Mouse (Mus musculus) cerebellum, adult 11 months (tissue): Measurements from ENCODE around the gene Dhrs3.

Source experiments
- DNase-seq: peaks from one replicate; pipeline ENCODE4 v3.0.0; 2022

Gene Dhrs3

GRCm38 (mm10) chr4:144892133-144892936 is at the start of gene Dhrs3:
TSS of gene Dhrs3 (plus strand) at chr4:144892827.
- DNase-seq: peak; percentile 26

DNA sequence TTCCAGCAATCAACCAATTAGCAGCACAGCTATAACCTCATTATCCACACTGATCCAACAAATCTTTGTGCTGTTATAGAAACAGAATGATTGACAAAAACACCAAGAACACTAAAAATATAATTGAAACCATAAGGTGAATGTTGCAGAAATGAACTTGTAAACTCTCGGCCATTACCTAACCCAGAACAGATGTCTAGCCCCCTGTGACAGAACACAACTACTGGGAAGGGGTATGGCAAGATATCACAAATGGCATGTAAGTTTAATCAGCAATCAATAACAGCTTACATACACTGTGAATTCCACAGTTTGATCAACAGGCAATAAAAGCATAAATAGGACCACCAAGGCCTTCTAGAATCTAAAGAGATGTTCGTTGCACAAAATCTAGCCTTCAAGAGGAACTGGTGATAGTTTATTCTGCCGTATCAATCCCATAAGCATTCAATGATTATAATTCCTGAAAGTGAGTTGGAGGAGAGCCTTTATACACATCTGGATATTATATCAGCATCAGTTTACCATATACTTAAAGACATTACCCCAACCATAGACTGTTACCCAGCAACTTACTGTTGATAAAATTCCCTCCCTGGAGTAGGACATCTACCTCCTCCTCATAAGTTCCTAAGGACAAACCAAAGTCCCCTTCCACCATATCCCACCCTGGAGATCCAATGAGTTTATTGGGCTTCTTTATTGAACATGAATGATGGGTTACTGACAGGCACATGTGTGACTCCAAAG is 30.7 kb upstream of the Dhrs3 start:
- DNase-seq: no peak

DNA sequence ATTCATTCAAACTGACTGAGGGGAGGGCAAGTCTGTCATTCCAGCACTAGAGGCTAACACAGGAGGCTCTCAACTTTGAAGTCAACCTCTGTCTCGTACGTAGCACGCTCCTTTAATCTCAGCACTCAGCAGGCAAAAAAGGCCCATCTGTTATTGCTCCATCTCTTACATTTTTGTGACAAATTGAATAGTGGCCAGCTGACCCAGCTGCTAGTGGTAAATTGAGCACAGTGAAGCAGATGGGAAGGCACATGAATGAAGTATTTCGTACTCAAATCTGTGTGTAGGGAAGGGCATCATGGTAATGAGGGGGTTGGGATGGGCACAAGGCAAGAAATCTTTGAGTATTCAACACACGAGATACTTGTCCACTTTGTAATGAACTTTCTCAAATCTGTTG is 24.7 kb upstream of the Dhrs3 start:
- DNase-seq: no peak

GRCm38 (mm10) chr4:144868584-144868983 is 24.0 kb upstream of the Dhrs3 start:
- no peak for DNase-seq

DNA sequence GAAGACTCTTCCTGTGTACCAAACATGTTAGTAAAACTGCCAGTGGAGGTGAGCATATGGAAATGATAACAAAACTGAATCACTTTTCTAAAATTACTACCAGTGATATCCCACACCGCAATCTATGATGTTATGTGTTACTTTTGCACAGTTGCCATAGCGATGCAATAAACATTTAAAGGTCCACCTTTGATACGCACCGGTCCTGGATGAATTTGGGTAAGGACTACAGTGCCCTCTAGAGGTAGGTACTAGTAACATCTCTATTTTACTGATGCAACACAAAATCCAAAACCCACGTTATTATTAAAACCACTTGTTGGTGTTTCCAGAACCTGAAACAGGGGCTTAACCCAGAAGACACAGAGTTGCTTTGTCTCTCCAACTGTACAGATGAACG is 19.7 kb upstream of the Dhrs3 start:
- no peak for DNase-seq

- DNase-seq: no peak
Observed at GRCm38 (mm10) chr4:144875576-144876093, 17.0 kb upstream of the Dhrs3 start.

DNA sequence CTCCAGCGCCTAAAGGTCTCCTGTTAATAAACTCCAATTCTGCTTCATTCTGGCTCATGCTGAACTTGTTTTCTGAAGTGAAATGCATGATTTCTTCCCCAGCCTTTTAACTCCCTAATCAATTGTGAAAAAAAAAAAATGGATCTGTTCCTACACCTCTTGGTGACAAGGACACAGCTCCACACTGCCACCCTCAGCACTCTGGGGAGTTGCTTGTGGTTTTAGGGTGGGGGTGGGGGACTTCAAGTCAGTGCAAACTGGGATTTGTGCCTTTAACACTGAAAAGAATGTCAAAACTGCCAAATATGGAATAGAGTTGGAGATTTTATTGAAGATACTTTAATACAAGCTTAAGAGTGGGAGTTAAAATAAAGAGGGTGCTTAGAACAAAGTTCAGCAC is 13.1 kb upstream of the Dhrs3 start:
- no peak for DNase-seq

DNA sequence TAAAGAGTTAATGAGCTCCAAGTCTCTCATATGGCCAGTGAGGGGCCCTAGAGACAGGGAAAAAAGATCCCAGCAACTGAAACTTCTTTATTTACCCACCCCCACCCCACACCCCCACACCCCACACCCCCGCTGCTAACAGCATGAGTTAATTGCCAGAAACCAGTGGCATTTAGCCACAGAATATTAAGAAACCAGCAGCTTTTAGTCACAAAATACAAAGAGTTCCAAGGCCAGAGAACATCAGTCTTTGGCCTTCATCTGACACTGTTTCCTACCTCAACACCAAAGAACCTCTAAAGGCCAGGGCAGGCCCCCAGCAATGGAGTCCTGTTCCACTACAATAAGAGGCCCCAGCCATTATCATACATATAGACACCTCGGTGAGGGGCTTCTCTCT is 11.3 kb upstream of the Dhrs3 start:
- no peak for DNase-seq

DNA sequence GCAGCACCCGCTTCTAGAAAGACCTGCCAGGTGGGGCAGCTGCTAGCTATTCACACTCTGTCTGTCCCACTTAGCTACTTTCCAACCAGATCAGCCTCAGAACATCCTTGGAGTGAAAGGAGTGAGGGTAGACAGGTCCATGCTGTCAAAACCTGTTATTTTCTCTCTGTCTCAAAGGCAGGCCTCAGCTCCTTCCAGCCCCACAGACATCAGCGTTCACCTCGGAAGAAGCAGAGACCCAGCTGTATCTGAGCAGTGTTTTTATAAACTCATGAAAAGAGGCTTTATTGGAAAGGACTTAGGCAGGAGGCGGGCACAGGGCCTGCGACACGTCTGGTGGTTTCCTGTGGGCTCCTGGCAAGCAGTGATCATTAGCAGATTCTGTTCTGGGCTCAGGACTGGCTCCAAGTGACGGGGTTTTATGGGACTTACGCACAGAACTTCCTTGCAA is 9.7 kb upstream of the Dhrs3 start:
- no peak for DNase-seq

GRCm38 (mm10) chr4:144886460-144886859 is 6.2 kb upstream of the Dhrs3 start:
- DNase-seq: no peak

DNA sequence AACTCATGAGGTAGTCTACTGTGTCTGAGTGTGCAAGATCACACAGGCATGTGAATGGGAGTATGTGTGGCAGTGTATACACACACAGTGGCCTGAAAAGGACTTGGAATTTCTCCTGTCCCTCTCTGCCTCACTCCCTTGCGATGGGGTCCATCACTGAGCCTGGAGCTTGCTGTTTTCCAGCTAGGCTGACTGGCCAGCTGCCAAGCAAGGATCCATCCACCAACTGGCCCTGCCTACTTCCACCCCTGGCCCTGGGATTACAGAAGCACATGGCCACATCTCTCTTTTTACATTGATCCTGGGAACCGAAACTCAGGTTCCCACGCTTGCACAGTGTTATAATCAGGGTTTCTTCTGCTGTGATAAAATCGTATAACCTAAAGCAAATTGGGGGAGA is 3.9 kb upstream of the Dhrs3 start:
- DNase-seq: no peak

DNA sequence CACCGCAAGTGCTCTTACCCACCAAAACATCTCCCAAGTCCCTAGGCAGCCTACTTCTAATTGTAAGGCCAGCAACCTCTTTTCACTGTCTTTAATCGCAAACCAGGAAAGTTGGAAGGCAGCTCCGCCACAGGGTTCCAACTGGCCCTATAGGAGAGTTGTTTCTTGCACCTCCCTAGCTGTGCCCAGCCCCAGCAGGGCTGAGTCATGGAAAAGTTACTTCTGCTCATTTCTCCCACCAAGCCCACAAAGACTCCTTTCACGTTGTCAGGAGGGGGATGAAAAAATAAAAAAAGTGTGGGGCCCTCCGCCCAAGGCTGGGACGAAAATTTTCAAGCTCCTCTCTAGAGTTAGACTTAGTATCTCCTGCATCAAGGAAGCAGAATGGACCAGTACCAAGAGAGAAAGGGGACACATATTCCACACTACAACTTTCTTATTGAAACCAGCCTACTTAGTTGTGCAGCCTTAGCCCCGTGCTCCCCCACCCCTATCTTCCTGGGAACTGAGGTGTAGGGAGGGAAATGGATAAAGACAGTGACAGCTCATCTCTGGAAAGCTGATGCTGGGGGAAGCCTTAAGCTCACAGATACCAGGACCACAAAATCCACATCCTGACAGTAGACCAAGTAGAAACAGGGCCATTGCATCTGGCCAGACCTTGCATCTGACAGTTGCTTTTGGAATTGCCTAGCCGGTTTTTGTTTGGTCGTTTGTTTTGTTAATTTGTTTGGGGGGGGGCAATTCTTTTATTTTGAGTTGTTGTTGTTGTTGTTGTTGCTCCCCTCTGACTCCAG is 2.9 kb upstream of the Dhrs3 start:
- no peak for DNase-seq

GRCm38 (mm10) chr4:144890690-144891120 is 1.9 kb upstream of the Dhrs3 start:
- peak; percentile 29 for DNase-seq

- DNase-seq: no peak
Observed at GRCm38 (mm10) chr4:144891121-144891711, 1.4 kb upstream of the Dhrs3 start.

DNA sequence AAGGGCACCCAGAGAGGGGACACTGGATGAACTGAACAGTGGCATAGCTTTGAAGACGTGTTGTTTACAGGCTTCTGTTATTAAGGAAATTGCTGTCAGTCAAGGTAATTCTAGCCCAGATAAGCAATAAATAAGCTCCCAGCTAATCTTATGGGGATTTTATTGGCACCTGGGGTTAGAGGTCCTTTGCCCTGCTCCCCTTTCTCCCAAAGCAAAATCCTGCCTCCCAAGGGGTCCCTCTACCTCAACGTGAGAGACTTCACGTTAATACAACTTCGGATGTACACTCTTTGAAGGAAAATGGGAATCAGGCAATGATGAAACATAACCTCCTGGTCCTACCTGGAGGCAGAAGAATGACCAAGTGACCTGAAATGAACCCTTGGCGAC is 889 bp upstream of the Dhrs3 start:
- DNase-seq: no peak

DNA sequence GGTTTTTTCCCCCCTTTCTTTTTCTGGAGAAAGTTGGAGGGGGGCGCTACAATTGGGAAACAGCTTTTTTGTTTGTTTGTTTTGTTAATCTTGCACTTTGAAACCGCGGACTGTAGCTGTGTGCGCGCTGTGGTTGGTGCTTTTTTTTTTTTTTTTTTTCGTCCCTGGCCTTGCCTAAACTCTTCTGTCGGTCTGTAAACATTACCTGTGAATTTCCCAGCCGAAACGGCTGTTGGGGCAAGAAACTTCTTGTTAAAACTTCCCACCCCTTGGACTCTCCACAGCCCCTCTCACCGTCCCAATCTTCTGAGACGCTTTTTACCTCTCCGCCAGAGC is 278 bp downstream of the Dhrs3 start:
- no peak for DNase-seq

DNA sequence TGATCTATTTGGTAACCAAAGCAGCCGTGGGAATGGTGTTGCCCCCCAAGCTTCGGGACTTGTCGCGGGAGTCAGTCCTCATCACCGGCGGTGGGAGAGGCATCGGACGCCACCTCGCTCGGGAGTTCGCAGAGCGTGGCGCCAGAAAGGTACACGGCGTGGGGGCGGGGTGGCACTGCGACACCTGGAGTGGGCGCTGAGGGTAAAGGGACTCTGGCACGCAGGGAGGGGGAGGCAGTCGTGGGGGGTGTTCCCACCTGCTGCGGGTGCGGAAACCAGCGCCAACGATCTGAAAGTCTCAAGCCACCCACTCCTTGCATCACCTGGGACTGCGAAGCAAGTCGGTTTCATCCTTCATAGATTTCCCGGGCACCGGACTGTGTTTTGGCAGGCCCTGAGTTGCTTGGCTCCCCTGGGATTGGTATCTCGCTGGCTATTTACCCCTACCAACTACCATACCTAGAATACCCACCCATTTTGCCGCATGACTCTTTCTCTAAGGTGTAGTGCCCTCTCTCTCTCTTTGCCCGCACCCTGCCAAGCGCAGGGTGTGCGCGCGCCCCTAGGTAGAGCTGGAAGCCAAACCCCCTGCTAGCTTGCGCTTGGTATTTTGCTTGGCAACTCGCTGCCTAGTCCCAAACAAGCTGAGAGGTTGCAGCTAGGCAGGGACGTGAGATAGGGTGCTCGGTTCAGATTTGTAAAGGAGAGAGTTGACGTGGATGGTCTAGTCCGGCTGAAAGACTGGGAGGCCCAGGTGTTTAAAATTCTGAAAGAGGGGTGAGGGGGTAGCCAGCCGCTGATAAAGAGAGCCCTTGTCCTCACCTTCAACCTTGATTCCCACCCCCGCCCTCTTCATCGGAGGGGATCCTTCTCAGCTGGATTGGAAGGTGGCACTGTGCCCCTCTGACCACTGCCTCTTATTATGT is 1.2 kb downstream of the Dhrs3 start:
- DNase-seq: no peak

DNA sequence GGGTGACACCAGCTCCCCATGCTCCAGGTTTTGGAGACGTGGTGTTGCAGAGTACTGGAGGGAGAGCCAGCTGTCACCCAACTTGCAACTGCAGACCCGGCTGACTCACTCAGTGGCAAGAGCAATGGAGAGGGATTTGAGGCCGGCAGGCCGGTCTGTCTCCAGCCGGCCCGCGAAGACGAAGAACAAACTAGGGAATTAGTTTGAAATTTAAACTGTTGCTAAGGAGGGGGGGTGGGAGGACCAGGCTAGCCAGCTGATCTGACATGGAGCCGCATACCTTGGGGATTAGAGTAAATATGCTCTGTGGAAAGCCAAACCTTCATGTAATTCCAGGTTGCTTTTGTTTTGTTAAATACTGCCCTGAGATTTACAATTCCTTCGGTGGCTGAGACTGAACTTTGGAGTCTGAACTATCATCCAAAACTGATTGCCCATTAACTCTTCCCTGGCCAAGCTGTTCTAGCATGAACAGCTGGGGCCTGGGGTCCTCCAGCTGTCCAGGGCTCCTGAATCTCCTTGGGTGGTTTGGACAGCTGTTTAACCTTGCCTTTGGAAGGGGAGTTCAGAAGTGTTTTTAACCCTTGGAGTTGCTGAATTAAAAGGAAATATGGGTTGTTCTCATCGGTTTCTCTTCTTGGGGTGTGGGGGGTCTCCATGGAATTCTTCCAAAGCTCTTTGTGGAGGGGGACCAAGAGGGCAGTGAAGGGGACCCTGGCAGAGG is 2.0 kb downstream of the Dhrs3 start:
- no peak for DNase-seq

GRCm38 (mm10) chr4:144895211-144895590 is 2.6 kb downstream of the Dhrs3 start:
- no peak for DNase-seq

DNA sequence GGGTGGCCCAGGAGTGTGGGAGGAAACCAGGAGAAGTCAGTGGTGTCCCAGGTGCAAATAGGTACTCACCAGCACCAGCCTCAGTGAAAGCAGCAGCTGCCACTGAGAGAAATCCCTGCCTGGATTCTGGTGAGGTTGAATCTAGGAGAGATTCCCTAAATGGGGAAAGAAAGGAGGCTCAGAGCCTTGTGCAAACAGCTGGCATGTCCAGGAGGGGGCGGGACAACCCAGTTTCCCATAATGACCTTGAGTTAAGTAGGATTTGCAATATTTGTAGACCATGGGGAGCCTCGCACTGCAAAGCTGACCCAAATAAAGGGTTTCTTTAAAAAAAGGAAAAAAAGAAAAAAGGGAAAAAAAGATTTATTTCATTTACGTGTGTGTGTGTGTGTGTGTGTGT is 3.7 kb downstream of the Dhrs3 start:
- no peak for DNase-seq

- DNase-seq: no peak
Observed at GRCm38 (mm10) chr4:144898036-144898649, 5.5 kb downstream of the Dhrs3 start.
